Mouse (Mus musculus) embryo, embryonic 11.5 days (tissue): Measurements from ENCODE around the gene Phospho2.
"Not testable (repeated sequence)": the region's sequence is repeated elsewhere in the genome, so short reads cannot be mapped to it uniquely, and the experiment has no call there.

Experiments used
- DNase-seq: peaks from one replicate; pipeline ENCODE4 v3.0.0-alpha.2; 2012; ENCODE audit warnings: low read depth, low spot score

Phospho2 gene

DNA sequence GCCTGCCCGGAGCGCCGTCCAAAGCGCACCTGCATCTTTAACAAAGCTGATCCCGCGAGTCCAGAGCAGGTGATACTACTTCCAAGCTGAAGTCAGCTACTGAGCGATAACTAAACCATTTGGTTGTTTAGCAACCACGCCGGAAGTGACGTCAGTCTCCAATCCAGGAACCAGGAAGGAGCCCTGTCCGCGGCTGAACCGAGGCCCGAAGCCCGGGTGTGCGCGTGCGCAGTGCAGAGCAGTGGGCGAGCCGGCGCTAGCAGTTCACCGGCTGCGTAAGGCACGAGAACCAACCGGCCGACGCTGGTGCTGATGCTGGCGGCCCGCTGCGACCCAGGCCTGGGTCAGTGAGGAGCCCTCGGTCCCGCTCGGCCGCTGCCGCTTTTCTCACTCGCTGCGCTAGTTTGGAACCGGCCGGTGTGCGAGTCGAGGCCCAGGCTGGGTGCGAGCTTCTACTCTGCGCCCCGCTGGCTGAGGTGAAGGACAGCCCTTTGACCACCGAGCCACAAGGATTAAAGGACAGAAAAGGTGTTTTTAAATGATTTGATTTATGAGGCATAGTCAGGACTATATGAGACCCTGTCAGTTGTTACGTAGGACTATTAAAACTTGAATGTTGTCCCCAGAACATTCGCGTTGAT is at the start of gene Phospho2, which contains the start of gene Ccdc173:
Phospho2 (plus strand) TSS at position 195 of the 641 bp plus-strand sequence.
Ccdc173 (minus strand) TSS at position 147 of the 641 bp plus-strand sequence.
- peak; percentile 98 for DNase-seq

DNA sequence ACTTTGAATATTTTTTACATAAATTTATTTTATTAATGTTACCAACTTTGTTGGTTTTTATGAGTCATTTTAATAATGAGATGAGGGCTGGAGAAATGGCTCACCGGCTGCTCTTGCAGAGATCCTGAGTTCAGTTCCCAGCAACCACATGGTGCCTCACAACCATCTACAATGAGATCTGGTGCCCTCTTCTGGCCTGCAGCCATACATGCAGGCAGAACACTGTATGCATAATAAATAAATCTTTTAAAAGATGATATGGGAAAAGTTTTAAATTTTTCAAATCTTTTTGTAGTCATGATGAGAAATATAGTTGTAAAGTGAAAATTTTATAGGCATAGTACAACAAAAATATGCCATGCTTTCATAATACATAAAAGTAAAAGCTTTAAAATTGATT is 44.3 kb upstream of the Phospho2 start:
- no peak for DNase-seq

DNA sequence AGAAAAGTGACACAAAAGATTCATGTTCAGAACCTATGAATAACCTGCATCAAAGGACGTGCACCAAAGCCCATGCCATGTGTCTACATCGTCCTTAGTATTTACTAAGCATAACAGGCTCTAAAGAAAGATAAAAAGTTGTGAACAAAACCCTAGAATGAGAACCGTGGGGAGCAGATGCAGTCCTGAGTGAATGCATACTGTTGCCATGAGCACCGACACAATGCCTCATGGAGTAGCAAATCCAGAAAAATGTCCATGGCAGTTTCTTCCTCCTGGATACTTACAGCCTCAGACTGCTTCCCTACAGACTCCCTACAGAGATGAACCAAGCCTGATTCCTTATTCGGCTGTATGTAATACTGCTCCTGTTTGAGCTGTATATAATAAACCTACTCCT is 28.4 kb upstream of the Phospho2 start:
- DNase-seq, result no peak

DNA sequence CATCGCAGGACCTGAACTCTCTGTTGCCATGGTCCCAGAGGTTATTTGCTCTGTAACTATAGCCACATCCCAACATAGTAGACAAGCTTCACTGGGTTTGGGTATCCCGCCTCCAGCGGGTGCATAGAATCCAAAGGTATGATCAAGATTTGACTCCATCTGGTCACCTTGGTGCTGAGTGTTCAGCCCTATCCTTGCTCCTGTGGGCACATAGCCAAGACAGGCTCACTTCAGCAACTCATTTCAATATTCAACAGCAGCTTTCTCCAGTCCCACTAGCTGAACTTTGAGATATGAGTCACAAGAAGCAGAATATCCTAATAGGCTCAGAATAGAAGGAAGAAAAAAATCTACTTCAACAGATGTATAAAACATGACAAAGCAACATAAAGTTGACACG is 26.1 kb upstream of the Phospho2 start:
- no peak for DNase-seq

DNA sequence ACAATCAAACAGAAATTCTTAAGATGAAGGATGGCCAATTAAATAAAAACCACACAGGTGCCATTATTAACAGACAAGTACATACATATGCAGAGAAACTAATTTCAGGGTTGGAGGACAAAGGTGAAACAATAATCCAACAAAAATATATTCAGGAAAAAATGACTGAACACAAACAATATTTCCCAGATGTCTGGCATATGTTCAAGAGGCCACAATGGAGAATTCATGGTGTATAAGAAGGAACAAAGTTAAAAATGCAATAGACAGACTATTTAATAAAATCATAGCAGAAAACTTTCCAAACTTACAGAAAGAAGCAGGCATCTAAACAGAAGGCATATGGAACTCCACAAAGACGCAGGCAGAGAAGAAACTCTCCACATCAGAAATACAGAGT is 24.7 kb upstream of the Phospho2 start:
- no peak for DNase-seq

DNA sequence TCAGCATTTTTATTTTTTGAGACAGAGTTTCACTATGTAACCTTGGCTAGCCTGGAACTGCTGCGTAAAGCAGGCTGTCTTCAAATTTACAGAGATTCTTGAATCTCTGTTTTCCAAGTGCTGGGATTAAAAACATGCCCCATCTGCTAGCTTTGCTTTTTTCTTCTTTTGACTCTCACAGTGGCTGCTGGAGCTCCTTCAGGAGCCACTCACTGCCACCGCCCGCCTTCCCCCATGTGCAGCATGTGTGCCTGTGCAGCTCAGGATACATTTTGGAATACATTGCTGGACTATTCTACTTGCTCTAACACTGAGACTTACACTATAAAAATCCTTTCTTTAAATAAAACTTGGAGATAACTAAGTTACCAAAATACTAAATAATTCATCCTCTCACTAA is 16.1 kb upstream of the Phospho2 start:
- DNase-seq, result no peak

DNA sequence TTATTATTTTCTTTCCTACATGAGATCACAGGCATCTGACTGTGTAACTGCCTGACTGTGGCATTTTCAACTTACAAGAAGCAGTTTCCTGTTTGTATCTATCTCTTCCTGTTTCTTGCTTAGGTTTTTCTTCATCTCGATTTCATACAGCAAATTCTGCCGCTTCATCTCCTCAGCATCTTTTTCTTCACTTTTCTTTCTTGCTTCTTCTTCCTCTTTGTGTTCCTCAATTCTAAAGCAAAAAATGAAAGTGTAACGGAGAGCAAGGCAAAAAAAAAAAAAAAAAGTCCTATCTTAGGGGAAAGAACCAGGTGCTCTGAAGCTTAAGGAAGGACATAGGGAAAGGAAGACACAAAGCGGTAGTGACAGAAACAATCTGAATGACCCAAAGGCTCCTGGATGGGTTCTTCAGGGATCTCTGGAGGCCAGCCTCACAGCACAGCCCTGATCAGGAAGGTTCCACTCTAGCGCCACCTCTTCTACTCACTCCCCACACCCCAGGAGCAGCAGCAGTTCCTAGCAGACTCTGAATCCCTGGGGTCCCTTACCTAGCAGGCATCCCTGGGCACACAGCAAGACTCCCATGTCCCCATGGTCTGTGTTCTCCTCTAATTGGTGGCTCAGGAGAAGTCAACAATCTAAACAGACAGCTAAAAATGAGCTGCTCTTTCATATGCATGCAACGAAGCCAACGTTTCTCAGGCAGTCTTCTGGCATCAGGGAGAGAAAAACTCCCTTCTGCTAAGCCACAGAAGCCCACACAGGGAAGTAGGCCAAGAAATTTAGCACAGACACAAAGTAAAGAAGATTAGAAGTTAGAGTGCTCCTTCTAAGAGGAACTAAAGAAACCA is 11.2 kb upstream of the Phospho2 start:
- no peak for DNase-seq

DNA sequence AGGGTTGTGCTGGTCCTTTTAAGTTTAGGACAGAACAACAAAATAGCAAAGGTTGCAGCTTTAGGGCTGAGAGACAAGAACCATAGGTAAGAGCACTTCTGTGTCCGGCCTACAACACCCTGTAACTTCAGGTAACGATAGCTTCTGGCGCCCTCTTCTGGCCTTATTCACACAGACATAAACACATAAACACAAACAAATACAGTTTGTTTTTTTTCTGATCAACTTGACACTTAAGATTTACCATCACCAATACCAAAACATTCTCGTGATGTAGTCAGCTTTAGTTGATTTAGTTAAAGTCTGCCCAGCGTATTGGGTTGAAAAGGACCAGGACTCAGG is 10.6 kb upstream of the Phospho2 start:
- no peak for DNase-seq

DNA sequence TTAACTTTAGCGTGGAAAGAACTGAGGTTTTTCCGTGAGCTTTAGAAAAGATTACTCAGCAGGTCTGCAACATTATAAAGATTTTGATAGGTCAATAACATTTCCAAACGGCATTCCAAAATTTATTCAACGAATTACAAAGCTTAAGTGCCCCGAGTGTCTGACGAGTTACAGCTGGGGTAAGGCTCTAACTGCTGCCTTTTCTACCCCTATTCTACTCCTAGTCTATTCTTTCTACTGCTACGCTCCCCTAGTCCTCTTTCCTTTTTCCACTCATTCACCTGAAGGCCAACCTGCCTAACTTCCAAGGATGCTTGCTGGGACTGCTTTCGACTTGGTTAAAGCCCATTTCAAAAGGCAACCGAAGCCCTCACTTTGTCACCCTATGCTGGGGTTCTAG is 449 bp upstream of the Phospho2 start:
- no peak for DNase-seq

DNA sequence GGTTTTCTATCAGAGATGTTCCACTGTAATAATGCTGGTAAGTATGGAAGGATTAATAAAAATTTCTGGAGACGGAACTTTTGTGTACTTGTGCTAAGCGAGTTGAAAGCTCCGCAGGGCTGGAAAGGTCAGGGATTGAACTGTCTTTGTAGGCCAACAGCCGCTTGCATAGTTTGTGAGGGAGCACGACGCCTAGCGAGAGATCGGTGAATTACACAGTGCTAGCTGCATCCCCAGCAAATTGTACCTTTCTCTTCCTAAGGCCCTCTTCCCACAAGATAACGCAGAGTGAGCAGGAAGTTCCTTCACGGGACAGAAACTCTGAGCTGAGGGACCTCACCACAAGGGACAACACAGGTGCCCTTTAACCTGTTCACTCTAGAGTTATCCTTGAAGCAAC is 862 bp downstream of the Phospho2 start:
- peak; percentile 75 for DNase-seq

DNA sequence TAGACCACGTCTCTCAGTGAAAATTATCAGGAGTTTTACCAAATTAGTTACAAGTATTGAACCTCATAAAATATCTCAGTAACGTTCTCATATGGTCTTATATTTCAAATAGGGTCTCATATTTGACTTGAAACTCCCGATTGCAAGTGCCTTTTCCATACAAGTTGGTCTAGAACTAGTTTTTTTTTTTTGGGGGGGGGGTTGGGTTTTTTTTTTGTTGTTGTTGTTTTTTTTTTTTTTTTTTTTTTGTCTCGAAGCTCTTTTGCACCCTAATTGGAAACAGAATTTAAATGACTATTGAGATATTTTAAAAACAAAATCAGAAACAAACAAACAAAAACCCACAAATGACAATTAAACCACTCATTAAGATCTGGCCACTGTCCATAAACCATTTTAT is 1.3 kb downstream of the Phospho2 start:
- DNase-seq, result no peak

DNA sequence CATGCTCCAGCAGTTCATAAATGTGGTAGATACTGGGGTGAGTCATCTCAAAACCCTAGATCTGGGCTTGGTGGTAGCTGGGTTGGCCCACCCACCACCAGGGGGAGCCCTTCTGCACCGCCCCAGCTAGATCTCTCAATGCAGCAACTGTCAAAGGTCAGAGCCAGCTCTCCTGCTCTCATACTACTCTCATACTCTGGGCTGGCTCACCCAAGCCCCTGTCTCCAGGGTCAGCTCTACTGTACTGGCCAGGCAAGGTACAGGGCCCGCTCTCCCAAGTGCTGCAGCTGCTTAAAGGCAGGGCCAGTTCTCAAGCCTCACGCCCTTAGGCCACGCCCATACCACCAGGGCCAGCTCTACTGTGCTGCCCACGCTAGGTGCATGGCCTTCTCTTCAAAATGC is 13.5 kb downstream of the Phospho2 start:
- no peak for DNase-seq

DNA sequence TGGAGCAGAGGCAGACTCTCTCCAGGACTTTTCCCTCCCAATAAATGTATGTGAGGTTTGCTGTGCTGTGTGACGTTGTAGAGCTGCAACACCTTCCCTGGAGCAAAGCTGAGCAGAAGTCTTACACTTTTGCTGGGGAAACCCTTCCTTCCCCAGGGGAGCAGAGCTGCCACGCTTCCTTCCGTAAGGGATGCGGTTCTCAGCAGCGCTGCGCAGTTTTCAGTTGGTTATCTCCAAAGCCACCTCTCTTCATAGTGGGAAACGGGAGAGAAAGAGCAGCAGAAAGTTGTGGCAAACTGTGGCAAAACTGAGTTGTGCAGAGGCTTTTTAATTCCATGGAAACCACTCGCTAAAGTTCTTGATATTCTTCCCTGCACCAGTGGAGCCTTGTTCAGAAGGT is 14.3 kb downstream of the Phospho2 start:
- DNase-seq, result no peak

DNA sequence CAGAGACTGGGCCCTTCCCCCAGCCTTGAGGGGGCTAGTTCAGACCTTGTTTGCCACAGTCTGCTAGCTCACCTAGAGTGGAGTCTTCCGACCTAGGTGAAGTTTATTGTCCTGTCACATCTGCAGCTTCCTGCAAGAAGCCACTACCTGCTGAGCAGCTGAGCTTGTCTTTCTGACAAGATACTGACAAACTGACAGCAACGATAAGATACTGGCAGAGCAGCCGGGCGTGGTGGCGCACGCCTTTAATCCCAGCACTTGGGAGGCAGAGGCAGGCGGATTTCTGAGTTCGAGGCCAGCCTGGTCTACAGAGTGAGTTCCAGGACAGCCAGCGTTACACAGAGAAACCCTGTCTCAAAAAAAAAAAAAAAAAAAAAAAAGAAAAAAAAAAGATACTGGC is 15.2 kb downstream of the Phospho2 start:
- DNase-seq, result not testable (repeated sequence)

DNA sequence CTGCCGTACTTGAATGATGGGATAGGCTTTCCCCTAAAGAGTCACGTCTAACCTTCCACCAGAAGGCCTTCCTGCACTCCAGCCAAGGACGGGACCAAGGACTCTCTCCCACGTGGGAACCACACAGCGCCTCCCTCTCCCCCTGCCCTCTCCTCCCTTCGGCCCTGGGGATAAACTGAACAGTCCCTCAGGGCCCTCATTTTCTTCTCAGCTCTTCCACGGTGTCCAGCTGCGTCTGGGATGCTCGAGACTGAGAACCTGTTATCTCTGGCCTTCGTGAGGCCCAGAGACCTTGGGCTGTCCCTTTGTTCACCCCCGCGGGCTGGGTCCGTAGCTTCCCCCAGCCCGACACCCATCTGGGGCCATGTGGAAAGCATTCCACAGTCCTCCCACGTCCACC is 20.7 kb downstream of the Phospho2 start:
- no peak for DNase-seq

DNA sequence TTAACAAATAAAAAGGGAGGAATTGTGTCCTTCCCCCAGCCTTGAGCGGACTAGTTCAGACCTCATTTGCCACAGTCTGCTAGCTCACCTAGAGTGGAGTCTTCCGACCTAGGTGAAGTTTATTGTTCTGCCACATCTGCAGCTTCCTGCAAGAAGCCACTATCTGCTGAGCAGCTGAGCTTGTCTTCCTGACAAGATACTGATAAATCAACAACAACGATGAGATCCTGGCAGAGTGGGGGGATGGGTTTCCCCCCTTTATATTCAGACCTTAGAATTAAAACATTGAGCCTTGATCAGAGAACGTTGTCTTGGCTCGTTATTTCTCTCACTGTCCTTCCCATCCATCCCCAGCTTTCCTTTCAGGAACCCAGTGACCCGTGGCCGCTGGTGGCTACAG is 21.9 kb downstream of the Phospho2 start:
- DNase-seq, result not testable (repeated sequence)

DNA sequence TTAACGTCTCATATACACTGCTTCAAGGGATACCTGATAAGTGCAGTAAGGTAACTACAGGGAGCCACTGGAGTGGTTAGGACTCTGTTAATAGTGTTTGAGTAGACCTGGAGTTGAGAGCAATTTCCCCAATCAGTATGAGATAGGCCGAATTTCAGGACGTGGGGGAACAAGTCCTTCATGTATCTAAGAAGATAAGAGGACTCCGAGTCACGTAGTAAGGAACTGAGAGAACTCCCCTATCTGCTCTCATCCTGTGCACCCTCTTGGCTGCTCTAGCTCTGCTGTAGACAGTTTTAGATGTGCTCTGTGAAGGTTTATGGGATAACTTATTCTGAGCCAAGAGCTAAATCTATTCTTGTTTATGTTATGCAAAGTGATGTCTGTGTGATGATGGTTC is 27.2 kb downstream of the Phospho2 start:
- DNase-seq, result no peak

DNA sequence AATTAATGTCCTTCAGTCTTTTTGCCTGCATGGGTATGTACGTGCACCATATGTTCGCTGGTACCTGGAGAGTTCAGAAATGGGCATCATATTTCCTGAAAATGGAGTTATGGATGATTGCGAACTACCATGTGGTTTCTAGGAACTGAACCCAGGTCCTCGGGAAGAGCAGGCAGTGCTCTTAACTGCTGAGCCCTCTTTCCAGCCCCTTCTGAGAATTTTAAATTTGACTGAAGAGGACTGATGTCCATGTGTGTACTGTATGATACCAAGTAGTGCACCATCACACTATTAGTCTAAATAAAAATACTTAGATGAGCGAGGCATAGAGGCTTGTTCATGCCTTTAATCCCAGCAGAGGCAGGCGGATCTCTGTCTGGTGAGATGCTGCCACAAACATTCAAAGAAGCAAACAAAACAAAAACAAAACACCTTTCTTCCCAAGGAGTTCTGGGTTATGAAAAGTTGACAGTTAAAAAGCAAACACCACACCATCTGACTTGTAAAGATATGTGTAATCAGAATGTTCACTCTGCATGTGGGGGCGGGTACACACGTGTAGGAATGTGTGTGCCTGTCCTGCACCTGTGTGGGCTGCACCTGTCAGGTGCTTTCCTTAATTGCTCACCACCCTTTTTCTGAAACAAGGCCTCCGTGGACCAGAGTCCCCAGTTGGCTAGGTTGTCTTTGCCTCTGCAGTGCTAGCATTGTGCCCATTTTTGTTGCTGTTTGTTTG is 29.1 kb downstream of the Phospho2 start:
- DNase-seq, result no peak

DNA sequence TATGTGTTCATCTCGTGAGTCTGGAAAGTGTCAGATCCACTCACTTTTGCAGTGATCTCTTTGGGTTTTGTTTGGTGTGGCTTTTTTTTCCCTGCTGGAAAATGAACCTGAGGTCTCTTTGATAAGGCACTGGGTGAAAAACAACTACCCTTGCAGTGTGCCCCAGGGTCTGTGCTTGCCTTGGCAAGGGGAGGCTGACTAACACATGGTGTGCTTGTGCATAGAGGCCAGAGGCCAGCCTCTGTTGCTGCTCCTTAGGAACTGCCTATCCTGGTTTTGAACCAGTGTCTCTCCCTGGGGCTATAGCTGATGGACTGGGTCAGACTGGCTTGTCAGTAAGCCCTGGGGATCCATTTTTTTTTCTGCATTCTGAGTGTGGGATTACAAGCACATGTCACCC is 30.8 kb downstream of the Phospho2 start:
- DNase-seq, result no peak

DNA sequence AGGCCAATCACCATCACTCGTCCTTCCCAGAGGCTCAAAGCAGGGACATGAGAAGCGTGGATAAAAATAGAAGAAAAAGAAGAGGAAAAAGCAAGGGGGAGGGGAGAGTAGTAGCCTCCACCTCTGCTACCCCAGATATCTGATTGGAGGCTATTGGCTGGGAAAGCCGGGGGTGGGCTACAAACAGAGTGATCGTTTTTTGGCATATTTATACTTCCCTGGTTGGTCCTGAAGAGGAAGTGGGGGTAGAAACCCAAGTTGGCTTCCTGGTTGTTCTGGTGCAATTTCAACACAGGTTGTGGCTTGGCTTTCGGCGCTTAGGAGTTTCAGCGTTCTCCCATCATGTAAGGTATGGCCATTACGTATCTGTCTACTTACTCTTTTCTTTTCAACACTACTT is 32.3 kb downstream of the Phospho2 start, which contains the start of gene Klhl23:
Klhl23 (plus strand) TSS at position 234 of the 400 bp plus-strand sequence.
- DNase-seq, result no peak

DNA sequence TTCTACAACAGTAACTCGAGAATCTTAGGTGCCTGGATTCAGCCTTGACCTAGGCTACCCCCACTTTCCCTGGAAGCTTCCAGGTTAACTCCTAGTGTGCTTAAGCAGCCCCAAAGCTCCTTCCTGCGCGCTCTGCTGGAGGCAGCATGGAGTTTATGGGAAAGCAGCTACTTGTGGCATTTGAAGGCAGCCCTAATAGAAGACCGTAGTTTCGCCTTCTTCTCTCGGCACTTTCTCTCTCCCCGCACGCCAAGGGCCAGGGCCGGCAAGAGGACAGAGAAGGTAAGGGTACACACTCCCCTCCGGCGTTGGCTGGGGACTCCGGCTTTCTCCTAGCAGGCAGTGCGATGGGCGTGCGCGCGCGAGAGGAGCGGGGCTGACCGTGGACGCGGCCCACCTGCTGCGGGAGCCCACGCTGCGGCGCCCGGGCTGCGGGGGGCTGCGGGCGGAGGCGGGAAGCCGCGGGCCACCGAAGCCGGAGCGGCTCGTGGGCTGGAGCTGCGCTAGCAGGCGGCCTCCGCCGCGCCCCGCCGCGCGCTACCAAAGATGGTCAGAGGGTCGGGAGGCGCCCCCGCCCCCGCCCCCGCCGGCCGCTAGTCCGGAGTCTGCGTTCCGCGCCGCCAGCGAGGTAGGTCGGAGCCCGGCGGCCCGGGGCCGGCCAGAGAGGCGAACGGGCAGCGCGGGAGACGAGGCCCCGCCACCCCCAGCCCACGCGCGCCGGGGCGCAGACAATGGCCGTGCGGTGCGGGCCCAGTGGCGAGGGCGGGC is 33.1 kb downstream of the Phospho2 start:
- DNase-seq, result peak; percentile 42
